Mouse (Mus musculus) MEL (cell line): Measurements from ENCODE around the gene Catip. TPM values are rescaled to one million over a fixed set of nuclear protein-coding genes. Genes with fewer than 3 reads are reported as not detected.

ENCODE experiments used
- DNase-seq: peaks from one replicate; pipeline ENCODE4 v3.0.0; 2011; ENCODE audit warnings: low read depth, low spot score
- H3K27ac ChIP-seq: 2 replicates; pipeline ENCODE4 v1.5.1; 2012; ENCODE audit warnings: low read depth, mild to moderate bottlenecking, control low read depth, low read length, moderate library complexity; ENCODE audit not compliant: control insufficient read depth
- H3K27me3 ChIP-seq, 2 experiments: fragments of 150-350 bp in 1 of 2; sonication (generic) in 1 of 2; 2 replicates each; pipeline ENCODE4 v1.6.1; 2012; ENCODE audit warnings: low read length in 2 of 2, mild to moderate bottlenecking in 2 of 2, improper control_type of control experiment in 1 of 2, moderate library complexity in 1 of 2; ENCODE audit not compliant: insufficient read depth in 2 of 2, control insufficient read depth in 1 of 2
- H3K36me3 ChIP-seq, 2 experiments: 2 replicates each; pipeline ENCODE4 v1.6.1; 2012 to 2014; ENCODE audit warnings: low read length in 2 of 2, improper control_type of control experiment in 1 of 2, inconsistent platforms in 1 of 2, mild to moderate bottlenecking in 1 of 2; ENCODE audit not compliant: insufficient read depth in 2 of 2, control insufficient read depth in 1 of 2
- H3K4me1 ChIP-seq, 2 experiments: fragments of 150-350 bp in 1 of 2; sonication (generic) in 1 of 2; 2 replicates each; pipeline ENCODE4 v1.6.1; 2012; ENCODE audit warnings: low read length in 2 of 2, improper control_type of control experiment in 1 of 2, mild to moderate bottlenecking in 1 of 2; ENCODE audit not compliant: insufficient read depth in 2 of 2, control insufficient read depth in 1 of 2
- H3K4me3 ChIP-seq, 2 experiments: fragments of 150-350 bp in 1 of 2; sonication (generic) in 1 of 2; 2 replicates each; pipeline ENCODE4 v1.5.1; 2012; ENCODE audit warnings: low read depth in 2 of 2, low read length in 2 of 2, mild to moderate bottlenecking in 2 of 2, moderate library complexity in 2 of 2, control low read depth in 1 of 2, improper control_type of control experiment in 1 of 2; ENCODE audit not compliant: control insufficient read depth in 1 of 2, insufficient read depth in 1 of 2
- H3K79me2 ChIP-seq: 2 replicates; pipeline ENCODE4 v1.6.1; 2012; ENCODE audit warnings: mild to moderate bottlenecking, low read length, moderate library complexity; ENCODE audit not compliant: control insufficient read depth, poor library complexity, insufficient read depth
- H3K9ac ChIP-seq: 2 replicates; pipeline ENCODE4 v1.6.1; 2012; ENCODE audit warnings: low read depth, mild to moderate bottlenecking, control low read depth, low read length, moderate library complexity; ENCODE audit not compliant: control insufficient read depth, poor library complexity, severe bottlenecking
- H3K9me3 ChIP-seq: fragments of 150-350 bp; sonication (generic); replicated peaks from 2 replicates; pipeline ENCODE4 v1.6.1; 2012; ENCODE audit warnings: mild to moderate bottlenecking, low read length, improper control_type of control experiment, moderate library complexity; ENCODE audit not compliant: insufficient read depth
- CHD1 ChIP-seq: IDR thresholded peaks from 2 replicates; pipeline ENCODE4 v1.6.1; 2012; ENCODE audit warnings: low read depth, mild to moderate bottlenecking, inconsistent platforms, low read length, improper control_type of control experiment
- CHD2 ChIP-seq: IDR thresholded peaks from 2 replicates; pipeline ENCODE4 v1.6.1; 2011; ENCODE audit warnings: low read length, improper control_type of control experiment
- CTCF ChIP-seq, 3 experiments: IDR thresholded peaks in 2 of 3; conservative IDR thresholded peaks in 1 of 3; 2 replicates each; pipeline ENCODE4 v1.5.1; 2011 to 2012; ENCODE audit warnings: low read length in 3 of 3, low read depth in 2 of 3, mild to moderate bottlenecking in 2 of 3, improper control_type of control experiment in 1 of 3, inconsistent platforms in 1 of 3, mixed read lengths in 1 of 3, moderate library complexity in 1 of 3; ENCODE audit not compliant: control insufficient read depth in 1 of 3, insufficient read depth in 1 of 3, poor library complexity in 1 of 3, severe bottlenecking in 1 of 3
- E2F4 ChIP-seq: IDR thresholded peaks from 2 replicates; pipeline ENCODE4 v1.6.1; 2011; ENCODE audit warnings: low read depth, low read length, improper control_type of control experiment, borderline replicate concordance
- ELF1 ChIP-seq: IDR thresholded peaks from 2 replicates; pipeline ENCODE4 v1.6.1; 2014; ENCODE audit warnings: low read depth, mild to moderate bottlenecking, inconsistent platforms, low read length, improper control_type of control experiment, moderate library complexity
- EP300 ChIP-seq, 2 experiments: IDR thresholded peaks; 2 replicates each; pipeline ENCODE4 v1.6.1; 2011; ENCODE audit warnings: improper control_type of control experiment in 2 of 2, low read length in 2 of 2, low read depth in 1 of 2, mild to moderate bottlenecking in 1 of 2
- ETS1 ChIP-seq: IDR thresholded peaks from 2 replicates; pipeline ENCODE4 v1.6.1; 2012; ENCODE audit warnings: low read depth, mild to moderate bottlenecking, inconsistent platforms, low read length, improper control_type of control experiment, moderate library complexity
- GATA1 ChIP-seq: IDR thresholded peaks from 2 replicates; pipeline ENCODE4 v1.6.1; 2011; ENCODE audit warnings: low read depth, low read length, improper control_type of control experiment
- MAFK ChIP-seq: IDR thresholded peaks from 2 replicates; pipeline ENCODE4 v1.6.1; 2011; ENCODE audit warnings: low read depth, mild to moderate bottlenecking, low read length, improper control_type of control experiment, borderline replicate concordance
- MEF2A ChIP-seq: IDR thresholded peaks from 2 replicates; pipeline ENCODE4 v1.6.1; 2014; ENCODE audit warnings: low read depth, mild to moderate bottlenecking, inconsistent platforms, low read length, improper control_type of control experiment; ENCODE audit not compliant: poor library complexity, insufficient replicate concordance, severe bottlenecking; ENCODE audit errors: extremely low read depth
- MXI1 ChIP-seq: IDR thresholded peaks from 2 replicates; pipeline ENCODE4 v1.6.1; 2011; ENCODE audit warnings: mild to moderate bottlenecking, low read depth, low read length, improper control_type of control experiment
- POLR2AphosphoS5 ChIP-seq: IDR thresholded peaks from 2 replicates; pipeline ENCODE4 v1.6.1; 2012; ENCODE audit warnings: low read depth, borderline replicate concordance, mild to moderate bottlenecking, inconsistent platforms, low read length, moderate library complexity, mixed read lengths
- RAD21 ChIP-seq: IDR thresholded peaks from 2 replicates; pipeline ENCODE4 v1.6.1; 2011; ENCODE audit warnings: mild to moderate bottlenecking, low read depth, low read length, improper control_type of control experiment
- RCOR1 ChIP-seq: IDR thresholded peaks from 2 replicates; pipeline ENCODE4 v1.6.1; 2012; ENCODE audit warnings: low read depth, mild to moderate bottlenecking, inconsistent platforms, low read length, improper control_type of control experiment
- SIN3A ChIP-seq: IDR thresholded peaks from 2 replicates; pipeline ENCODE4 v1.6.1; 2012; ENCODE audit warnings: low read length, improper control_type of control experiment, inconsistent platforms
- SMC3 ChIP-seq: IDR thresholded peaks from 2 replicates; pipeline ENCODE4 v1.6.1; 2011; ENCODE audit warnings: low read depth, low read length, improper control_type of control experiment
- TAL1 ChIP-seq: IDR thresholded peaks from 2 replicates; pipeline ENCODE4 v1.6.1; 2012; ENCODE audit warnings: mild to moderate bottlenecking, inconsistent platforms, low read length, moderate library complexity, mixed read lengths
- TBP ChIP-seq: IDR thresholded peaks from 2 replicates; pipeline ENCODE4 v1.8.0; 2011; ENCODE audit warnings: low read depth, low read length, improper control_type of control experiment
- USF1 ChIP-seq: IDR thresholded peaks from 2 replicates; pipeline ENCODE4 v1.6.1; 2014; ENCODE audit warnings: low read depth, mild to moderate bottlenecking, inconsistent platforms, low read length, improper control_type of control experiment, moderate library complexity
- ZNF384 ChIP-seq: IDR thresholded peaks from 2 replicates; pipeline ENCODE4 v1.6.1; 2012; ENCODE audit warnings: low read depth, mild to moderate bottlenecking, inconsistent platforms, low read length, improper control_type of control experiment
- polyA plus RNA-seq, 2 experiments: library from polyadenylated mRNA; stranded (reverse) in 1 of 2; unstranded in 1 of 2; fragments of >175 nt in 1 of 2; fragments of >200 nt in 1 of 2; gene quantifications; 2 replicates each; pipeline versions ENCODE4 v1.2.1 to v1.2.4; 2012; ENCODE audit warnings: low replicate concordance in 2 of 2, low read depth in 1 of 2; ENCODE audit not compliant: insufficient read length in 2 of 2, insufficient read depth in 1 of 2, missing spikeins in 1 of 2
- total RNA-seq: library from RNA; depleted of rRNA; stranded (reverse); fragments of 300-350 nt; gene quantifications from 2 replicates; pipeline ENCODE4 v1.2.3, GENCODE M21; 2012

Catip gene
- total and polyA plus RNA-seq, 3 experiments = 0.08 TPM; not detected in 1

- no peaks in the 10 kb centered on the region; a peak in 1 of 4 replicates for H3K27me3 ChIP-seq
- no peak overlapping the region for H3K27ac ChIP-seq
- H3K79me2 ChIP-seq = no peaks in the 10 kb centered on the region
- peaks cover 0 to 3% of the 10 kb centered on the region in 2 experiments; a peak in 1 of 4 replicates for H3K36me3 ChIP-seq
- H3K9me3 ChIP-seq = no peaks in the 10 kb centered on the region
- no peak overlapping the region for H3K4me3 ChIP-seq
- DNase-seq = no peak
- H3K9ac ChIP-seq = no peak overlapping the region
- peaks cover 0 to 6% of the 10 kb centered on the region in 2 experiments; a peak in 2 of 4 replicates for H3K4me1 ChIP-seq
- TF ChIP-seq ETS1 = no peak
- no peak for TF ChIP-seq EP300 (IDR thresholded peaks at IDR 0.05; ENCODE audit: low read depth in 1 of 2, low read length in 2 of 2)
- no peak for TF ChIP-seq SIN3A
- no peak for TF ChIP-seq SMC3
- no peak for TF ChIP-seq MAFK
- TF ChIP-seq ELF1 = no peak
These were observed 11.5 kb downstream of the Catip start for GRCm38 (mm10) chr1:74373372-74373771.

- no peak for DNase-seq
- H3K79me2 ChIP-seq = no peaks in the 10 kb centered on the region
- H3K4me1 ChIP-seq = peaks cover 0 to 9% of the 10 kb centered on the region in 2 experiments; a peak in 3 of 4 replicates
- H3K27ac ChIP-seq = no peak within 1 kb of the TSS
- H3K9ac ChIP-seq = no peak within 1 kb of the TSS
- no peaks in the 10 kb centered on the region; a peak in 1 of 4 replicates for H3K36me3 ChIP-seq
- no peak for TF ChIP-seq RAD21
- TF ChIP-seq ZNF384 = no peak
- no peak for TF ChIP-seq RCOR1
- no peak for TF ChIP-seq CTCF (IDR thresholded peaks at IDR 0.05 in 2 of 3, conservative IDR thresholded peaks at IDR 0.05 in 1 of 3; ENCODE audit: control insufficient read depth in 1 of 3, insufficient read depth in 1 of 3, low read depth in 2 of 3, low read length in 3 of 3, poor library complexity in 1 of 3, severe bottlenecking in 1 of 3)
- TF ChIP-seq TBP = no peak
- no peak for TF ChIP-seq POLR2AphosphoS5
- TF ChIP-seq CHD2 = no peak
- no peak for TF ChIP-seq USF1
- no peak for TF ChIP-seq SMC3
- TF ChIP-seq GATA1 = no peak
- TF ChIP-seq MXI1 = no peak
- no peak for TF ChIP-seq E2F4
- TF ChIP-seq CHD1 = no peak
- no peak for TF ChIP-seq MEF2A
- TF ChIP-seq EP300 (IDR thresholded peaks at IDR 0.05; ENCODE audit: low read depth in 1 of 2, low read length in 2 of 2) = no peak
- TF ChIP-seq TAL1 = no peak
- TF ChIP-seq SIN3A = no peak
- no peaks in the 10 kb centered on the region for H3K9me3 ChIP-seq
- no peak within 1 kb of the TSS for H3K4me3 ChIP-seq
- H3K27me3 ChIP-seq = no peaks in the 10 kb centered on the region; a peak in 1 of 4 replicates
These were observed 13.1 kb downstream of the Catip start, which contains the start of gene Slc11a1 for GRCm38 (mm10) chr1:74374980-74375379. Gene Slc11a1 (plus strand): TSS chr1:74375195.
